Mouse (Mus musculus) frontal cortex, postnatal 25 days (tissue): ENCODE data around the gene Cyp2d34.

Source experiments
- DNase-seq, 2 experiments: peaks; one replicate each; pipeline ENCODE4 v3.0.0; 2022; ENCODE audit warnings: low spot score in 2 of 2

The Cyp2d34 gene

DNA sequence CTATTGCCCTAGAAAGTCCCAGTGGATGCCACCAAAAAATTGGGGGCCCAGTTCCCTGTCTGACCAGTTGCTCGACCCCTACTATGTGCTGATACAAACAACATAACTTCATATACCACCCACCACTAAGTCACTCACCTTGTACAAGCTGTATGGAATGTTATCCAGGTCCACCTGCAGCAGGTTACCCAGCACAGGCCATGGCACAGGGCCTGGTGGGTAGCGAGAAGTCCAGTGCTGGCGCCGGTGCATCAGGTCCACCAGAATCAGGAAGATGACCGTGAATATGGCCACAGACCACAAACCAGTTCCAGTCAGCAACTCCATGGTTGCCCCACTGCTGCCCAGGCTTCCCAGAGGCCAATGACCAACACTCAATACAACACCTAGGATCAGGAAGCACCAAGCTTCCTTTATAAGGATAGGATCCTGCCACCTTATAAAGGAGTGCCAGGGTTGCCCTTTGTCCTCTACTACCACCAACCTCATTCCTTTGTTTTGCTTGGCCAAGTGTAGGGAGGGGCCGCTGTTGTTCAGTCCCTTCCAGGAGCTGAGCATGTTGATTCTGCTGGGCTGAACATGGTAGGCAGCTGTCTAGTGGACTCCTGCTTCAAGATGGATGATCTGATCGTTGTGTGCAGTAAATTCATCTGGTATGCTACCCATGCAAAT is at the start of gene Cyp2d34:
TSS of gene Cyp2d34 (minus strand) at position 416 of the 672 bp plus-strand sequence.
- no peak for DNase-seq

GRCm38 (mm10) chr15:82656346-82656745 is 35.6 kb upstream of the Cyp2d34 start:
- no peak for DNase-seq

- DNase-seq, result no peak
Observed at GRCm38 (mm10) chr15:82644371-82644770, 23.6 kb upstream of the Cyp2d34 start.

DNA sequence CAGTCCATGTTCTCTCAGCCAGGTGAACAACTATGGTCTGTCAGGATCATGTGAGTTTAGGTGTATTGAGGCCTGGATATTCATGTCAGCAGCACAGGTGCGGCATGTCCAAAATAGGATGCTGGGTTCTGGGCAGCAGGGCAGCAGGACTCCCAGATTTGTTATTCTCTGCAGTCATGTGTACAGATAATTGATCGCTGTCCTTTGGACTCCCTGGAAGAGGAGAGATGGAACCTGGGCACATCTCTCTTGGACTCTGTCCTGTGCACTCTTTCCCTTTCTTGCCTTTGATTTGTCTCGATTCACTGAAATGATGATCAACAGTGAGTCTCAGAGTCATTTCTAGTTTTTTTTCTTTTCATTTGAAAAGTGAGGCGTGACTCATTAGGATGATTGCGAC is 23.0 kb upstream of the Cyp2d34 start:
- no peak for DNase-seq

- no peak for DNase-seq
Observed at GRCm38 (mm10) chr15:82642771-82643170, 22.0 kb upstream of the Cyp2d34 start.

- DNase-seq, result no peak
Observed at GRCm38 (mm10) chr15:82641921-82642320, 21.2 kb upstream of the Cyp2d34 start.

DNA sequence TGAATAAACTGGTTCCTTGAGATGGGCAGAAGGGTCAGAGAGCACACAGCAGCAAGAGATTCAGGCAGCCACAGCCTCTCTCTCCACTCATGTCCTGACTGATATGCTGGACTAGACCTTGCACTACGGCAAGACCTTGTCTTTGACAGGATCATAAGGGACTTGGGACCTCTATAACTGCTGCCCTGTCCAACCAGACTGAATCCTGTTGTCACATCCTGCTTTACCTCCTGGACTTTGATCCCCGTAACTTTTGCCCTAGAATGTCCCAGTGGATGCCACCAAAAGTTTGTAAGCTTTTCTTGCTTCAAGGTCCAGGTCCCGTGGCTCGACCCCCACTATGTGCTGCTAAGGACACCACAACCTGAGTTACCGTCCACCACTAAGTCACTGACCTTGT is 20.6 kb upstream of the Cyp2d34 start:
- DNase-seq, result no peak

- no peak for DNase-seq
Observed at GRCm38 (mm10) chr15:82640201-82640600, 19.5 kb upstream of the Cyp2d34 start.

DNA sequence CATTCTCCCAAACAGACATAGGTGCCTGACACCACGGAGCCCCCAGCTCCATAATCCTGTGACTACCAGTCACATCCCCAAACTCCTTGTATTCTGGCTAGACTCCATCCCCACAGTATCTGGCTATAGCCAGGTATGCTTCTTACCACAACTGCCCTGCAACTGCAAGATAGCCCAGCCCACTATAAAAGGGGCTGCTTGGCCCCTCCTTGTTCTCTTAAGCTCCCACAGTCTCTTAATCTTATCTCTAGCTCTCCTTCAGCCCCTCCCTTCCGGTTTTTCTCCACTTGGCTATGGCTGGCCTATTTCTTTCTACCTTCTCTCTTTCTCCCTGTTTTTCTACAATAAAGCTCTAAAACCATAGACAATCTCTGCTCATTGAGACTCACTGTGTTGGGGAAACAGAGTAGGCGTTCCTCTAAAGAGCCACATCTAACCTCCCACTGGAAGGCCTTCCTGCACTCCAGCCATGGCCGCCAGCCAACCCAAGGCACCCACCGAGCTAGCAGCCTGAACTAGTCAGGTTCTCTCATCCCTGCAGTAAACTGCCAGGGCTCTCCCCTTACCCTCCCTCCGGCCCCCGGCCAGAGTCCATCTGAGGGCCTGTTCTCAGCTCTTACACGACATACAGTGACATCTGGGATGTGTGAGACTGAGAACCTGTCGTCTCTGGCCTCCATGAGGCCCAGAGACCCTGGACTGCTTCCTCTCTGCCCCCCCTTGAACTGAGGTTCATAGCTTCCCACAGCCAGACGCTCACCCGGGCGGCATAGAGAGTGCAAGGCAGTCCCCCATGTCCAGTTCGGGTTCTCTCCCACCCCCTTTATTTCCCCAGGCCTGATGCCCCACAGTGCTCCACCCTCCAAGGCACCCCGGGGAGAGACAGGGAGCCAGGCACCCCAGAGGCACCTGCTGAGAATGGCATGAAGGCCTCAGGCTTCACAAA is 16.7 kb upstream of the Cyp2d34 start:
- no peak for DNase-seq

DNA sequence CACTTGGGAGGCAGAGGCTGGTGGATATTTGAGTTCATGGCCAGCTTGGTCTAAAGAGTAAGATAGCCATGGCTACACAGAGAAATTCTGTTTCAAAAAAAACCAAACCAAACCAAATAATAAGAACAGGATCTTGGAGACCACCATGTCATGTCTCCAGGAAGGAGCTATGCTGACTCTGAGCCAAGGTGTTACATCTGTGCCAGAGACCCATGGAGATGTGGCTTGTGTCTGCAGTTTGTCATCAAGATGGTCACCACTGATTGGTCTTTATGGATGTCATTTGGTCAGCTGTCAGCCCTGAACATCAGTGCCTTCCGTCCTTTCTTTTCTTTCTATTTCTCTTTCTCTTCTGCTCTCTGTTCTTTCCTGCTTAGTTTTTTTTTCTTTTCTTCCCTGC is 14.2 kb upstream of the Cyp2d34 start:
- DNase-seq, result no peak

DNA sequence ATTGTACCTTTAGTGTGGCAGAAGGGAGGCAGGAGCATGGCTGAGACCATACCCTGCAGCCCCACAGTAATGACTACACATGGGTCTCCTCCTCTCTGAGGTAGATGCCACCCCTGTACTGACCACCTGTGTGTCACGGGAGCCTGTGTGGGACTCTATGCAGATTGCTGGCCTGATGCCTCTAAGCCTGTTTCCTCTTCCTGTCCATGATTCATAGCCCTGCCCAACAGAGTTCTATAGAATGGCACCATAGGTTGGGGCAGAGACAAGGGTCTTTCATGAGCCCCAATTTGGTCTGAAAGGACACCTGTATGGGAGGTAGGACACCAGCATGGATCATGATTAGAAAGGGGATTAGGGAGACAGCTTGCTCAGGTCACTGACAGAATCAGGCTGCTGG is 1.2 kb upstream of the Cyp2d34 start:
- no peak for DNase-seq

GRCm38 (mm10) chr15:82618362-82619020 is 2.3 kb downstream of the Cyp2d34 start:
- DNase-seq, result no peak

DNA sequence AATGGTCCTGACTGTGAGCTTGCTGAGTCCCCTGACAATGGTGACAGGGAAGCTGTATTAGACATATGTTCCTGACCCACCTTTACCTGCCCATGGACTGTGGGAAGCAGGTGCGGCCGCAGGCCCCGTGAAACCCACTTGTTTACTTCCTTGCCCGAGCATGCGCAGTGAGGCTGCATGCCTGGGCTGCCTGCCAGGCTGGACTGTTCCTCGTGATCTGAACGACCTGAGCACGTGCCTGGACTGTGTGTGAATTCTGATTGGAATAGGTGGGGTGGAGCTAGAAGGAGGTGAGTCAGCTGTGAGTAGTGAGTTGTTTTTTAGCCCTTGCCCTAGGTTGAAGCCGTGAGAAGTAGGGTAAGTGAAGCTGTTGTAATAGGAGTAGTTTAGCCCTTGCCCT is 38.1 kb downstream of the Cyp2d34 start:
- no peak for DNase-seq

DNA sequence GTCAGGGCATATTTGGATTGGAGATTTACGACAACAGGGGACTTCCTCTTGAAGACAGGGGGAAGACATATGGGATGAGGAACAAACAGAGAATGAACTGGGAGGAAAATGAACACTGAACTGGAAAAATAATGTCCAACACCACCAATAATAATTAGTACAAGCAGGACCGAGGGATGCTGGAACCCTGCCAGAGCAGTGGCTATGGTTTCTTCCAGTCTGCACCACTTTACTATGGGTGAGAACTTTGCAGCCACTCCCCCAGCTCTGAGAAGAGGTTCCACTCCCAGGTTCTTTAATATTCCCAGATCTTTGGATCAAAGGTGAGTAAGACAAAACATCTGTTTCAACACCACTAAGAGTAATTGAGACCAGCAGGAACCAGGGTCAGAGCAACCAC is 41.7 kb downstream of the Cyp2d34 start:
- no peak for DNase-seq

DNA sequence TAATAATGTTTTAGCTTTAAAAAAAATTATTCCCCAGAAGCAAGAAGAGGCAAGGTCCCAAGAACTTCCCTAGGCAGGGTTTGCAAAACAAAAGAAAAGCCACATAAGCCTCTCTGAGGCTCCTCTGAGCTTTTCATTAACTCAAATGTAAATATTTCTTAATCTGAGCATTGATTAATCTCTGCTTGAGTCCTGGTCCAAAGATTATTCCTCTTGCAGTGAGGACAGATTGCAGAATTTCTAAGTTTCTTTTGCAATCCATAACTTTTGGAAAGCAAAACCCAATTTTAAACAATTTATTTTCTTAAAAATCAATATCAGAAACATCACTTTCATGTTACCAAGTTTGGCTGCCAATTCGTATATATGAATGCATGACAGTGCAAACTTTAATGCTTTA is 47.9 kb downstream of the Cyp2d34 start:
- no peak for DNase-seq
